Mouse (Mus musculus): ENCODE data around the gene Bricd5.
A peak's percentile ranks its signal among the peaks of the same experiment; 100 is the strongest.

Bricd5 gene

GRCm38 (mm10) chr17:24462932-24463331 is 10.8 kb upstream of the Bricd5 start:
- DNase-seq (ENCODE audit: low spot score in 2 of 2), result no peak

GRCm38 (mm10) chr17:24463374-24464133 is 10.1 kb upstream of the Bricd5 start:
- no peak for DNase-seq (ENCODE audit: low spot score in 2 of 2)

- no peak for DNase-seq (ENCODE audit: low spot score in 2 of 2)
These were observed 4.9 kb upstream of the Bricd5 start for GRCm38 (mm10) chr17:24468636-24469246.

GRCm38 (mm10) chr17:24469336-24469909 is 4.3 kb upstream of the Bricd5 start:
- DNase-seq (ENCODE audit: low spot score in 2 of 2), result no peak

- peak; percentile 97 to 98 for DNase-seq (ENCODE audit: low spot score in 2 of 2)
These were observed 3.6 kb upstream of the Bricd5 start, which contains the start of the genes E4f1 and Pgp for GRCm38 (mm10) chr17:24469910-24470602. TSS of gene E4f1 (minus strand) at chr17:24470313. TSS of gene Pgp (plus strand) at chr17:24470392.

- DNase-seq (ENCODE audit: low spot score in 2 of 2), result no peak
These were observed 2.8 kb upstream of the Bricd5 start for GRCm38 (mm10) chr17:24470701-24471527.

- DNase-seq (ENCODE audit: low spot score in 2 of 2), result peak in 1 of 2 experiments; percentile 58
These were observed 1.2 kb upstream of the Bricd5 start for GRCm38 (mm10) chr17:24472512-24472911.

- no peak for DNase-seq (ENCODE audit: low spot score in 2 of 2)
These were observed 873 bp downstream of the Bricd5 start for GRCm38 (mm10) chr17:24474557-24474956.

- no peak for DNase-seq (ENCODE audit: low spot score in 2 of 2)
These were observed 1.9 kb downstream of the Bricd5 start for GRCm38 (mm10) chr17:24475586-24475985.

- DNase-seq (ENCODE audit: low spot score in 2 of 2), result no peak
These were observed 2.5 kb downstream of the Bricd5 start for GRCm38 (mm10) chr17:24476022-24476776.

- no peak for DNase-seq (ENCODE audit: low spot score in 2 of 2)
These were observed 3.6 kb downstream of the Bricd5 start for GRCm38 (mm10) chr17:24477053-24477984.

- no peak for DNase-seq (ENCODE audit: low spot score in 2 of 2)
These were observed 4.4 kb downstream of the Bricd5 start for GRCm38 (mm10) chr17:24477985-24478600.

GRCm38 (mm10) chr17:24478663-24479380 is 5.1 kb downstream of the Bricd5 start, which contains the start of gene Mlst8:
TSS of gene Mlst8 (minus strand) at chr17:24479078.
- peak; percentile 94 to 97 for DNase-seq (ENCODE audit: low spot score in 2 of 2)

- DNase-seq (ENCODE audit: low spot score in 2 of 2), result no peak
These were observed 5.7 kb downstream of the Bricd5 start for GRCm38 (mm10) chr17:24479431-24479830.

GRCm38 (mm10) chr17:24480201-24480826 is 6.6 kb downstream of the Bricd5 start:
- no peak for DNase-seq (ENCODE audit: low spot score in 2 of 2)

GRCm38 (mm10) chr17:24481027-24481815 is 7.5 kb downstream of the Bricd5 start:
- DNase-seq (ENCODE audit: low spot score in 2 of 2), result no peak

- DNase-seq (ENCODE audit: low spot score in 2 of 2), result no peak
These were observed 9.8 kb downstream of the Bricd5 start for GRCm38 (mm10) chr17:24483495-24483894.

All from urinary bladder, postnatal 36 days (tissue).